Mouse (Mus musculus): Measurements from ENCODE around the gene Cops7a. TPM values are rescaled to one million over a fixed set of nuclear protein-coding genes. Genes with fewer than 3 reads are reported as not detected.

Cops7a gene
- polyA plus RNA-seq, 1 experiment = 199 TPM

DNA sequence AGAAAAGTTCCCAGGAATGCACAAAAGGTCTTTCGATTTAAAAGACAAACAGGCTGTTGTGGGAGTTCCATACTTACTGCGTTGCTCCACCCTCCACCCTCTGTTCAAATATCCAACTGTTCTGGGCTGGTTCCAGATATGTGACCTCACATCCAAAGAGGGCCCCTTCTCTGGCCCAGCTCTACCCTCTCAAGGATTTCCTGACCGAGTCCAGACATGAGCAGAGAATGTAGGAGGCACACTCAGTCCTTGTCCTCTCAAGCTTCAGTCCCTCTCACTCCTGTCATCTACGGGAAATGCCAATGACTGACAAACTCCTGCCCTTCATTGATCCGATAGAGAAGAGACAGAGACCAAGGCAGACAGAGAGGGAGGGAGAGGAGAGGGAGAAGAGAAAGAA is 39.4 kb downstream of the Cops7a start:
- H3K27ac ChIP-seq (ENCODE audit: control insufficient read depth, insufficient read depth, low read length) = no peak overlapping the region
- no peaks in the 10 kb centered on the region for H3K27me3 ChIP-seq (ENCODE audit: control insufficient read depth, insufficient read depth, low read length)
- no peaks in the 10 kb centered on the region for H3K36me3 ChIP-seq (ENCODE audit: control insufficient read depth, insufficient read depth, low read length)
- H3K4me3 ChIP-seq (ENCODE audit: control insufficient read depth, insufficient read depth, low read length) = no peak overlapping the region
- 67% methylated on average over 5 of the region's 5 CpGs for WGBS
- 0 out of 2 replicates have a peak, but pooled peaks cover 2% of the 10 kb centered on the region for H3K4me1 ChIP-seq (replicated peaks; ENCODE audit: control insufficient read depth, insufficient read depth, low read length)
- DNase-seq = no peak
- TF ChIP-seq POLR2A (IDR thresholded peaks at IDR 0.05; ENCODE audit: control insufficient read depth, extremely low read depth, insufficient read depth, low read length, poor library complexity) (no peak), CTCF (IDR thresholded peaks at IDR 0.05; ENCODE audit: borderline replicate concordance, control insufficient read depth, extremely low read depth, insufficient read depth, low read length, poor library complexity) (no peak)

DNA sequence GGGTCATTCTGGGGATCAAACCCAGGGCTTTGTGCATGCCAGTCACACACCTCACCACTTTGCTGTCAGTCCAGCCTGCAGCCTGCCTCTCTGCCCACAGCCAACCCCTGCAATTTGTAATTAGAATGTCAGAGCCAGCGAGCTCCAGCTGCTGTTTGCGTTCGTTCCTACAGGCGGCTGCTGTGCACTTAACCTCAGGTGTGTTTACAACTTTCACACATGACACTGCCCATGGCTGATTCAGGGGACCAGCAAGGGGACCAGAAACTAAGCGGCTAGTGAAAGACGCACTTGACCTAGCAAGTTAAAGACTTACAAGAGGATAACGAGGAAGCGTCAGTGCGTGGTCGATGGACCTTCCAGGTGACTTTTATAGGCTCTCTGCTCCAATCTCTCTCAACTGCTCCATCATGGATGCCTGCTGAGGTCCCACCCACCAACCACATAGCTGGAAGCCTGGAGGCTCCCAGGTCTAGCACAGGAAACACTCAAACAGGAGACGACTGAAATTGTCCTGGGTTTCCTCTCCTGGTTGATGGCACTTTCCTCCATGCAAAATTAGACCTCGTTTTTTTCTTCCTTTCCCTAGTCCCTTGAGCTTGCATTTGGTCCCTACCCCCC is 40.1 kb downstream of the Cops7a start:
- Histone ChIP-seq H3K4me1 (replicated peaks; ENCODE audit: control insufficient read depth, insufficient read depth, low read length) (peaks cover 4% of the 10 kb centered on the region; the same call in 1 of the 2 replicates), H3K36me3 (ENCODE audit: control insufficient read depth, insufficient read depth, low read length) (no peaks in the 10 kb centered on the region), H3K4me3 (ENCODE audit: control insufficient read depth, insufficient read depth, low read length) (no peak overlapping the region), H3K27ac (ENCODE audit: control insufficient read depth, insufficient read depth, low read length) (no peak overlapping the region), H3K27me3 (ENCODE audit: control insufficient read depth, insufficient read depth, low read length) (no peaks in the 10 kb centered on the region)
- TF ChIP-seq CTCF (IDR thresholded peaks at IDR 0.05; ENCODE audit: borderline replicate concordance, control insufficient read depth, extremely low read depth, insufficient read depth, low read length, poor library complexity) (no peak), POLR2A (IDR thresholded peaks at IDR 0.05; ENCODE audit: control insufficient read depth, extremely low read depth, insufficient read depth, low read length, poor library complexity) (no peak)
- no peak for DNase-seq
- WGBS = 84% methylated on average over 12 of the region's 12 CpGs

DNA sequence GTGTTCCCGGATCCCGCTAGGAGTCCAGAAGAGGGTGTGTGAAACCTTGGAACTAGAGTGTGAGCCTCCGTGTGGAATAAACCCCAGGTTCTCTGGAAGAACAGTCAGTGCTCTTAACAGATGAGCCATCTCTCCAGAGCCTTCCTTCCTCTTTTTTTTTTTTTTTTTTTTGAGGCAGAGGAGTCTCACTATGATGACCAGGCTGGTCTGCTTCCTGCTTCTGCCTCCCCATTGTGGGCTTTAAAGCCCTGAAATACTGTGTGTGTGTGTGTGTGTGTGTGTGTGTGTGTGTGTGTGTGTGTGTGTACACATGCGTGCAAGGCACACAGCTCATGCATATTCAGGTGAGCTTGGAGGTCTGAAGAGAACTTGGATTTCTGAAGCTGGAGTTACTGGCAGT is 43.8 kb downstream of the Cops7a start:
- TF ChIP-seq CTCF (IDR thresholded peaks at IDR 0.05; ENCODE audit: borderline replicate concordance, control insufficient read depth, extremely low read depth, insufficient read depth, low read length, poor library complexity) (no peak), POLR2A (IDR thresholded peaks at IDR 0.05; ENCODE audit: control insufficient read depth, extremely low read depth, insufficient read depth, low read length, poor library complexity) (no peak)
- Histone ChIP-seq H3K27me3 (ENCODE audit: control insufficient read depth, insufficient read depth, low read length) (no peaks in the 10 kb centered on the region), H3K4me1 (replicated peaks; ENCODE audit: control insufficient read depth, insufficient read depth, low read length) (peaks cover 27% of the 10 kb centered on the region), H3K27ac (ENCODE audit: control insufficient read depth, insufficient read depth, low read length) (no peak overlapping the region), H3K36me3 (ENCODE audit: control insufficient read depth, insufficient read depth, low read length) (no peaks in the 10 kb centered on the region), H3K4me3 (ENCODE audit: control insufficient read depth, insufficient read depth, low read length) (no peak overlapping the region)
- WGBS = 35% methylated on average over 4 of the region's 4 CpGs
- no peak for DNase-seq

DNA sequence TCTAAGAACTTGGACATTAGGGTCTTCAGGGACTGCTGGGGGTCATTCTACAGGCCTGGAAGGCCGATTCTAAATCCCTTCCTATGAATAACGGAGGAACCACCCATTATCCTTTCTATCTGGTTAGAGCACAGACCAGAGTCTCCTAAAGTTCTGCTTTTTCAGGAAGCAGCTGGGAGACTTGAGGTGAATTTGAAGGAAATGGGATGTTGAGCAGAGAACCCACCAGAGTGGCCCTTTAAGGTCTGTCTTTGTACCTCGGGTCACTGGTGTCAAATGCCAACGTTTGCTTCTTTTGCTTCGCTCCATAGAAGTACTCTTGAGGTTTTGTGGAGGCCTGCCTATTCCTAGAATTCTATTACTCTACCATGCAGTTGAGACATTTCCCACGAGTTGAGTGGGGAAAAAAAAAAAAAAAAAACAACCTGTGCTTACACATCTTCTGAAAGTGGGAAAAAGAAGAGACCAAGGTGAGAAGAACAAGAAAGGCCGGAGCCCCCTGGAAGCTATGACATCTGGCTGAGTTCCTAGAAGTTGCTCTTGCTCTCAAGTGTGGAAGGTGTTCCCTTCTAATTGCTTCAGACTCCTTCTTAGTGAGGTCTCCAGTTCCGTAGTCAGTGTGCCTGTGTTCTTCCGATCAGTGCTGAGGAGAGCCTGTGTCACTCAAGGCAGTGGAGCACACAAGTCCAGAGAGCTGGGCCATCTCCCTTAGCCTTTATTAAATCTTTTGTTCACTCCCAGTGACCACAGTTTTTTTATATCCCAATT is 44.8 kb downstream of the Cops7a start:
- Histone ChIP-seq H3K27me3 (ENCODE audit: control insufficient read depth, insufficient read depth, low read length) (no peaks in the 10 kb centered on the region), H3K4me1 (replicated peaks; ENCODE audit: control insufficient read depth, insufficient read depth, low read length) (peaks cover 37% of the 10 kb centered on the region), H3K36me3 (ENCODE audit: control insufficient read depth, insufficient read depth, low read length) (no peaks in the 10 kb centered on the region), H3K4me3 (ENCODE audit: control insufficient read depth, insufficient read depth, low read length) (no peak overlapping the region), H3K27ac (ENCODE audit: control insufficient read depth, insufficient read depth, low read length) (no peak overlapping the region)
- WGBS = 50% methylated on average over 9 of the region's 9 CpGs
- DNase-seq = no peak
- TF ChIP-seq CTCF (IDR thresholded peaks at IDR 0.05; ENCODE audit: borderline replicate concordance, control insufficient read depth, extremely low read depth, insufficient read depth, low read length, poor library complexity) (no peak), POLR2A (IDR thresholded peaks at IDR 0.05; ENCODE audit: control insufficient read depth, extremely low read depth, insufficient read depth, low read length, poor library complexity) (no peak)

DNA sequence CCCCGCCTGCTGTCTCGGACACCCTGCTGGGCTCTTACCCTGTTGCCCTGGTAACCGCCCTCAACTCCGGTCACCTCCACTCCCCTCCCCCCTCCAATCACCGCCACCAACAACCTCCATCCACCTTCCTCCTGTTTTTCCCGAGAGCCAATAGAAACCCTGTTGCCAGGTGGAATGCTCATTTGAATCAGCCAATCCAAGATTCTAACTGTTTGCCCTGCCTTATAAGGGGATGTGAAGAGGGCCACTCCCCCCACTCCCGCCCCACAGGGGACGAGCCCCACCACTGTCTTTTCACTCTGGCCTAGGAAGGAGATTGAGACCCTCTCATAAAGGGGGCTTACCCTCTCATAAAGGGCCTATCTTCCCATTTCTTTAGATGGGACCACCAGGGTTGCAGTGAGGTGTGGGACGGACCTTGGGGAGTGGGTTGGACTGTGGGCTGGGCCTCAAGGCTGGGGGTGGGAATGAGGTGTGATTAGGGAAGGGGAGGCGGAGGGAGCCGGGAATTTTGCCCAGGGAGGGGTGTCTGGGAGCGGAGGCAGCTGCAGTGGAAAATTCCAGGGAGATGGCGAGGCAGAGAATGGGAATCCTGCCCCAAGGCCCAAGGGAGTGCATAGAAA is 45.5 kb downstream of the Cops7a start, which contains the start of gene Ptms:
Ptms (minus strand) TSS at position 409 of the 623 bp plus-strand sequence.
- Histone ChIP-seq H3K4me3 (ENCODE audit: control insufficient read depth, insufficient read depth, low read length) (peak within 1 kb of the TSS; percentile 36), H3K27ac (ENCODE audit: control insufficient read depth, insufficient read depth, low read length) (peak within 1 kb of the TSS; percentile 26; the same call in 1 of the 2 replicates), H3K27me3 (ENCODE audit: control insufficient read depth, insufficient read depth, low read length) (no peaks in the 10 kb centered on the region), H3K36me3 (ENCODE audit: control insufficient read depth, insufficient read depth, low read length) (peaks cover under 1% of the 10 kb centered on the region), H3K4me1 (replicated peaks; ENCODE audit: control insufficient read depth, insufficient read depth, low read length) (peaks cover 43% of the 10 kb centered on the region)
- no peak for TF ChIP-seq CTCF (IDR thresholded peaks at IDR 0.05; ENCODE audit: borderline replicate concordance, control insufficient read depth, extremely low read depth, insufficient read depth, low read length, poor library complexity)
- TF ChIP-seq POLR2A (IDR thresholded peaks at IDR 0.05; ENCODE audit: control insufficient read depth, extremely low read depth, insufficient read depth, low read length, poor library complexity) = 0 out of 2 replicates have a peak, but pooled peaks have one; percentile 33
- DNase-seq = peak; percentile 67
- 27% methylated on average over 13 of the region's 13 CpGs for WGBS

DNA sequence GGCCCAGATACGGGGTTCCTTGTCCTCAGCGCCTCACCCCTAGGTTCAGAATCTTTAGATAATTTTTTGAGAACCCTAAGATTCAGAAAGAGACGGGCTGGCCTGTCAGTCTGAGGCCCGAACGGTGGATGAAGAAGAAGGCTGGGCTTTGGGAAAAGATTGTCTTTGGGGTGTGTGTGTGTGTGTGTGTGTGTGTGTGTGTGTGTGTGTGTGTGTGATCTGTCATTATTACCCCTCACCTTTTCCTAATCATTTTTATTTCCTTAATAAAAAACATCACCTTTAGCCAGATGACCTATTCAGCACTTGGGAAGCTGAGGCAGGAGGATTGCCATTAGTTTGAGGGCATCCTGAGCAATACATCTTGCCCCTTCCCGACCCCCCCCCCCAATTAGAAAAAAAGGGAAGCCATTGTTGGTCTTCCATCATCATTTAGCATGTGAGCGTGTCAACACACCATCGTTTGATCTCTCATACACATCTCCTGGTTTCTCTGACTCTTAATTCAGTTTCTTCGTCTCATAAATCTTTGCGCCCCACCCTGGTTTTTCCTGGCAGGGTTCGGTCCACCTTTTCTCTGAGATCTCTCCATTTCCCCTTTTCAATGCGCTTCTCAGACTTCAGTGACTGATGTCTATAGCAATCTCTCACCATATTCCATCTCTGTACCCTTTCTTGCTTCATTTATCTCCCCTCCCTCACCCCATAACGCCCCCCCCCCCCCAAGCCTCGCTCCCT is 46.3 kb downstream of the Cops7a start:
- DNase-seq = no peak
- peaks cover 43% of the 10 kb centered on the region for H3K4me1 ChIP-seq (replicated peaks; ENCODE audit: control insufficient read depth, insufficient read depth, low read length)
- WGBS = 45% methylated on average over 13 of the region's 14 CpGs
- H3K36me3 ChIP-seq (ENCODE audit: control insufficient read depth, insufficient read depth, low read length) = peaks cover 8% of the 10 kb centered on the region
- H3K4me3 ChIP-seq (ENCODE audit: control insufficient read depth, insufficient read depth, low read length) = peak overlapping the region; percentile 36
- no peaks in the 10 kb centered on the region for H3K27me3 ChIP-seq (ENCODE audit: control insufficient read depth, insufficient read depth, low read length)
- no peak overlapping the region for H3K27ac ChIP-seq (ENCODE audit: control insufficient read depth, insufficient read depth, low read length)
- no peak for TF ChIP-seq CTCF (IDR thresholded peaks at IDR 0.05; ENCODE audit: borderline replicate concordance, control insufficient read depth, extremely low read depth, insufficient read depth, low read length, poor library complexity)
- TF ChIP-seq POLR2A (IDR thresholded peaks at IDR 0.05; ENCODE audit: control insufficient read depth, extremely low read depth, insufficient read depth, low read length, poor library complexity) = no peak
